Mouse (Mus musculus): Measurements from ENCODE around the gene Fxyd4. TPM values are rescaled to one million over a fixed set of nuclear protein-coding genes. Genes with fewer than 3 reads are reported as not detected.

Fxyd4 gene
- polyA plus RNA-seq, 1 experiment from 2014 or later = 2.7 TPM

DNA sequence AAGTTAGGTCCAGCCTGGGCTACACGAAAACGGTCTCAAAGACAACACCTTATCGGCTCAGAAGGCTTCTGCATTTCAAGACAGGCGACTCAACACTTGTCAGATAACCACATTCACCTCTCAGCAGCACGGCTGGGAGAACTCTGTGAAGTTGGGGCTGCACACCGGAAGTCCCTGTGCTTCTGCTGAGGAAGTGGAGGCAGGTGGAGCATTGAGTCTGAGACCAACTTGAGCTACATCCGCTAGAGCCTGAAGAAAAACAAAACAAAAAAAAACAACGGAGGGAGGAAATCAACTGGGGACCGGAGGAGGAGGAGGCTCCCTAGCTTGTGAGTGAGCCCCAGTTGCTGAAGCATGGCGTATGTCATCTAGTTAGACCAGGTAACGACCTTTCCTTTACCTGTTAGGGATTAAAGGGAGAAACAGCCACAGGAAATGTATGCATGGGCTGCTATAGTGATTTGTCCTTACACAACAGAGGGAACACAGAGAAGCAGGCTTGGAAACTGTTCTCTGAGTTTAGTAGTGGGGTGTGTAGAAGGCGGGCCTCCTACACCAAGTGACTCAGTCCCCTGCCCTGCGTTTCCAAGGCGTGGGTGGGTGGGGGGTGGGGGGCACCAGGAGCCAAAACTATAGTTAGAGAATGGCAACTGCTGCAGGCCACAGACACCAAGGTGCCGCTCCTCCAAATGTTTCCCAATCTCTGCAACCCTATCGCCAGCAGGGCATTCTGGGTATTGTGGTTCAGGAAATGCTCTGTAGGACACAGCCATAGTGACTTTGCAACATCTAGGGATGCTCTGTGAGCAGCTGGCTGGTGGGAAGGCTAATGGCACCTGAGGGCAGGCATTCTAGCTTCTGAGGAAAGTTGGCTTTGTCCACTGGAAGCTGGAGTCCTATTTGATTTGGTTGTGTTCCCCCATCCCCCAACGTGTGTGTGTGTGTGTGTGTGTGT is 37.1 kb downstream of the Fxyd4 start, which contains the start of gene Hnrnpf:
TSS of gene Hnrnpf (plus strand) at position 199 of the 955 bp plus-strand sequence.
- no peak for ATAC-seq (ENCODE audit: low FRiP score, low read depth)
- Histone ChIP-seq H3K4me3 (no peak within 1 kb of the TSS), H3K9me3 (no peaks in the 10 kb centered on the region), H3K9ac (no peak within 1 kb of the TSS), H3K36me3 (no peaks in the 10 kb centered on the region), H3K4me1 (peaks cover 3% of the 10 kb centered on the region), H3K27ac (no peak within 1 kb of the TSS), H3K4me2 (replicated peaks) (no peak within 1 kb of the TSS), H3K27me3 (no peaks in the 10 kb centered on the region)
- 72% methylated on average over 17 of the region's 17 CpGs for WGBS

GRCm38 (mm10) chr6:117897800-117898199 is 39.7 kb downstream of the Fxyd4 start:
- Histone ChIP-seq H3K36me3 (no peaks in the 10 kb centered on the region), H3K9ac (no peak overlapping the region), H3K27ac (no peak overlapping the region), H3K4me1 (no peaks in the 10 kb centered on the region), H3K4me2 (replicated peaks) (no peak overlapping the region), H3K27me3 (no peaks in the 10 kb centered on the region), H3K4me3 (no peak overlapping the region), H3K9me3 (no peaks in the 10 kb centered on the region)
- ATAC-seq (ENCODE audit: low FRiP score, low read depth) = no peak
- WGBS = 51% methylated on average over 5 of the region's 5 CpGs

GRCm38 (mm10) chr6:117893435-117893834 is 44.1 kb downstream of the Fxyd4 start:
- Histone ChIP-seq H3K27me3 (no peaks in the 10 kb centered on the region), H3K9me3 (no peaks in the 10 kb centered on the region), H3K4me2 (replicated peaks) (no peak overlapping the region), H3K36me3 (no peaks in the 10 kb centered on the region), H3K27ac (no peak overlapping the region), H3K4me1 (no peaks in the 10 kb centered on the region), H3K4me3 (no peak overlapping the region), H3K9ac (no peak overlapping the region)
- no peak for ATAC-seq (ENCODE audit: low FRiP score, low read depth)
- WGBS = 95% methylated on average over 2 of the region's 2 CpGs

DNA sequence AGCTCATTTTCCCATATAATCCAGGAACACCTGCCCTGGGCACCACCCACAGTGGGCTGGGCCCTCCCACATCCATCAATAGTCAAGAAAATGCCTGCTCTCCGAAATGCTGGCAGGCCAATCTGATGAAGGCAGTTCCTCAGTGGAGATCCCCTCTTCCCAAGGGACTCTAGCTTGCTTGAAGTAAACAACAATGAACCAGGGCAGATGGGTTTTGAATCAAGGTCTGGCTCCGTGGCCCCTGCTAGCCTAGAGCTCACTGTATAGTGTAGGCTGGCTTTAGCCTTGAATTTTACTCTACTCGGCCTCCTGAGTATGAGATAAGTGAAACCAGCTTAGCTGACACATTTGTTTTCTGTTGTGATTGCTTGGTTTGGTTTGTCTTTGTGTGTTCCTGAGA is 45.1 kb downstream of the Fxyd4 start:
- Histone ChIP-seq H3K4me3 (no peak overlapping the region), H3K4me1 (no peaks in the 10 kb centered on the region), H3K27ac (no peak overlapping the region), H3K36me3 (no peaks in the 10 kb centered on the region), H3K9ac (no peak overlapping the region), H3K27me3 (no peaks in the 10 kb centered on the region), H3K9me3 (no peaks in the 10 kb centered on the region), H3K4me2 (replicated peaks) (no peak overlapping the region)
- 53% methylated on average over 3 of the region's 3 CpGs for WGBS
- no peak for ATAC-seq (ENCODE audit: low FRiP score, low read depth)

GRCm38 (mm10) chr6:117891369-117892160 is 45.9 kb downstream of the Fxyd4 start:
- Histone ChIP-seq H3K27ac (no peak overlapping the region), H3K27me3 (no peaks in the 10 kb centered on the region), H3K4me2 (replicated peaks) (no peak overlapping the region), H3K9ac (no peak overlapping the region), H3K4me3 (no peak overlapping the region), H3K36me3 (no peaks in the 10 kb centered on the region), H3K4me1 (no peaks in the 10 kb centered on the region), H3K9me3 (no peaks in the 10 kb centered on the region)
- ATAC-seq (ENCODE audit: low FRiP score, low read depth) = no peak
- WGBS = 62% methylated on average over 14 of the region's 14 CpGs

DNA sequence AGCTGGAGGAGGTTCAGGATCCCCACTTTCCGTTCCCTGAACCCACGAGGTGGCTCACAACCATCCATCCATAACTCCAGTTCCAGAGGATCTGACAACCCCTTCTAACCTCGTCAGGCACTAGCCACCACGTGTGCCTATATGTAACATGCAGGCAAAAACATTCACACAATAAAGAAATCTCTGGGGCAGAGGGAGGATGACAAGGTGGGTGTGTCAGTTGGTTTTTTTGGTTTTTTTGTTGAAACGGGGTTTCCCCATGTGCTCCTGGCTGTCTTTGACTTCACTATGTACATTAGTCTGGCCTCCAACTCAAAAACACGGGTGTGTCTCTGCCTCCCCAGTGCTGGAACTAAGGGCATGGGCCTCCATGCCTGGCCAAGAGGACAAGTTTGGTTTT is 47.2 kb downstream of the Fxyd4 start:
- 81% methylated on average over 6 of the region's 6 CpGs for WGBS
- no peak overlapping the region for H3K9ac ChIP-seq
- ATAC-seq (ENCODE audit: low FRiP score, low read depth) = no peak
- no peaks in the 10 kb centered on the region for H3K9me3 ChIP-seq
- H3K4me3 ChIP-seq = no peak overlapping the region
- no peaks in the 10 kb centered on the region for H3K36me3 ChIP-seq
- H3K27me3 ChIP-seq = no peaks in the 10 kb centered on the region
- H3K27ac ChIP-seq = no peak overlapping the region
- H3K4me1 ChIP-seq = no peaks in the 10 kb centered on the region
- H3K4me2 ChIP-seq (replicated peaks) = no peak overlapping the region

DNA sequence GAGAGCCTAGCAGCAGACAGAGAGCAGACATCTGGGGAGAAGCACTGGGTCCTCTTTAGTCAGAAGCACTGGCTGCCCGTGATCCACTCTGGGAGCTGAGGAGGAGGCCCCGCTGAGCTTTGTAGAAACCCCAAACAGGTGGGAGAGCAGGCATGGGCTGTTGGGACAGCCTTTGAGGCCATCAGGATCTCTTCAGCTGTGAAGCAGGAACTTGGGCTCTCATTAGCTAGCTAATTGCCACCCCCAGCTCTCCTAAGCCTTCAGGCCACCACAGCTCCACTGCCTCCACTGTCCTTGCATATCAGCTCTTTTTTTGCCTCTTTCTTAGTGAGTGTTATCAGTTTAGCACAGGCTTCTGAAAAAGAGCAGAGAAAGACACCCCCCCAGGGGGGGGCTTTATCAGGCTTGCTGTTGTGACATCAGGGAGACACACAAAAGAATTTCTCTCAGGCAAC is 48.8 kb downstream of the Fxyd4 start:
- Histone ChIP-seq H3K9ac (peak overlapping the region; percentile 14; the same call in 1 of the 2 replicates), H3K27me3 (no peaks in the 10 kb centered on the region), H3K4me1 (no peaks in the 10 kb centered on the region), H3K27ac (no peak overlapping the region), H3K9me3 (no peaks in the 10 kb centered on the region), H3K36me3 (no peaks in the 10 kb centered on the region), H3K4me3 (no peak overlapping the region), H3K4me2 (replicated peaks) (no peak overlapping the region)
- no peak for ATAC-seq (ENCODE audit: low FRiP score, low read depth)
- 47% methylated on average over 2 of the region's 2 CpGs for WGBS

DNA sequence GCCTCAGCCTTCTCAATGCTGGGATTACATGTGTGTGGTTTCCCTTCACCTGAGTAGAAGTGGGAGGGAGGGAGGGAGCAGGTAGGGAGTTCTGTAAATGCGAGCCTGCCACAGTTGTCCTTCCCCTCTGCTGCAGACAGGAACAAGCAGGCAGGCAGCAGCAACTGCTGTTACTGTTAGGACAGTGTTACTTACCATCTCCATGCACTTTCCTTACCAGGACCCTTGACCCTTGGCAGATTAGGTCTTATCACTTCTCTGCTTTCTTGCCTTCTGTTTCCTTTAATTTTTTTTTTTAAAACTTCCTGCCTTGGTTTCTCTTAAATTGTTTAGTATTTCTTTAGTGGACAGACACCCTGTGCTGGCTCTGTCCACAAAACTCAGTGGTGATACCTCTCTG is 49.5 kb downstream of the Fxyd4 start:
- no peak overlapping the region for H3K9ac ChIP-seq
- H3K27me3 ChIP-seq = no peaks in the 10 kb centered on the region
- H3K9me3 ChIP-seq = no peaks in the 10 kb centered on the region
- no peak overlapping the region for H3K27ac ChIP-seq
- ATAC-seq (ENCODE audit: low FRiP score, low read depth) = no peak
- H3K4me3 ChIP-seq = no peak overlapping the region
- H3K4me2 ChIP-seq (replicated peaks) = no peak overlapping the region
- no peaks in the 10 kb centered on the region for H3K36me3 ChIP-seq
- 47% methylated on average over 1 of the region's 1 CpGs for WGBS
- no peaks in the 10 kb centered on the region for H3K4me1 ChIP-seq

- Histone ChIP-seq H3K9ac (no peak overlapping the region), H3K4me1 (peaks cover 3% of the 10 kb centered on the region), H3K27me3 (no peaks in the 10 kb centered on the region), H3K4me3 (no peak overlapping the region), H3K4me2 (replicated peaks) (no peak overlapping the region), H3K27ac (no peak overlapping the region), H3K36me3 (no peaks in the 10 kb centered on the region), H3K9me3 (no peaks in the 10 kb centered on the region)
- ATAC-seq (ENCODE audit: low FRiP score, low read depth) = no peak
- WGBS = 75% methylated on average over 2 of the region's 2 CpGs
These were observed 51.5 kb downstream of the Fxyd4 start for GRCm38 (mm10) chr6:117885943-117886342.

Small RNA genes within 50 kb of the gene (microRNA-seq; reads per million reads assigned to microRNA genes)
- not detected for gene Gm25535

Other genes with a start within 250 kb of the Fxyd4 start
- gene Zfp637, start 96.5 kb downstream of the Fxyd4 start, polyA plus RNA-seq (2015; fragmentation: Nextera tagmentation; extraction: Ambion mirVana) = 183 and 189 TPM in 2 replicates
- 14.4 and 16.3 TPM in 2 replicates for gene Zfp239, start 75.6 kb downstream of the Fxyd4 start, polyA plus RNA-seq (2015; fragmentation: Nextera tagmentation; extraction: Ambion mirVana)
- gene Hnrnpf, start 37.4 kb downstream of the Fxyd4 start, polyA plus RNA-seq (2015; fragmentation: Nextera tagmentation; extraction: Ambion mirVana) = 668 and 681 TPM in 2 replicates
- 0.11 and 0.13 TPM in 2 replicates for gene Rasgef1a, start 73.7 kb upstream of the Fxyd4 start, polyA plus RNA-seq (2015; fragmentation: Nextera tagmentation; extraction: Ambion mirVana)
- gene Csgalnact2, start 201.4 kb upstream of the Fxyd4 start, polyA plus RNA-seq (2015; fragmentation: Nextera tagmentation; extraction: Ambion mirVana) = 15.3 and 15.6 TPM in 2 replicates